Mouse (Mus musculus): ENCODE measurements around the gene Adk.

The Adk gene

DNA sequence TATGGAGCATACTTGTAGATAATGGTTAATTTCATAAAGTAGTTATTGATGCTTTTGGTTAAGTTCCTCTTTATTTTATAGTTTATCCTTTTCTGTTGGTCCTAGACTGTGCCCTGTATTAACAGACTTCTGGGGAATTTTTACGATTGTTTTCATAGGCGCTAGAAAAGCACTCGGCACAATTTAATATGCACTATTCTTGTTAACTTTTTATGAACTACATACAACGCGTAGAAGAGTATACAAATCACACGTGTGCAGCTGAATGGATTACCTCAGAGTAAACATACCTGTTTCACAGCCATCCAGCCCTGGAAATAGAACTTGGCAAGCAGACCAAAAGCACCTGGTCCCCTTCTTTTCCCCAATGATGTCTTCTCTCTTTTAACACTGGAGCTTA is 99.7 kb downstream of the Adk start:
- no peak for DNase-seq (ENCODE audit: low read depth, low spot score)

DNA sequence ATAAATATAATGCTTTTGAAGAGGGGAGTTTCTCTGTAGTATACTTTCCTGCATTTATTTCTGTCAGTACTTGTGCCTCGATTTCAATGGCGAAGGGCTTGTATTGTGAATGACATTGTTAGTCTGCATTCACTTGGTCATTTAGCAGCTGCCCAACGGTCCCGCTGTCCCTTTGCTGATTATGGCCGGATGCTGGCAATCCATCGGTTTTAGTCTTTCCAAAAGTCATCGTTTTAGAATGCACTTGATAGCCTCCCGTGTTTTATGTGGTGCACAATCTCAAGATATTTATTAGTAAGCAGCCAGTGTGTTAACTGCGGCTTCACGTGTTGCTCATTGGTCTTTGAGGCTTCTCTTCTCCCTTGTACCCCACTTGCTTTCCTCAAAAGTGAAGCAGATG is 113.3 kb downstream of the Adk start:
- DNase-seq (ENCODE audit: low read depth, low spot score) = no peak

- no peak for DNase-seq (ENCODE audit: low read depth, low spot score)
These were observed 113.7 kb downstream of the Adk start for GRCm38 (mm10) chr14:21166114-21166513.

GRCm38 (mm10) chr14:21173973-21174745 is 121.8 kb downstream of the Adk start:
- DNase-seq (ENCODE audit: low read depth, low spot score) = no peak

DNA sequence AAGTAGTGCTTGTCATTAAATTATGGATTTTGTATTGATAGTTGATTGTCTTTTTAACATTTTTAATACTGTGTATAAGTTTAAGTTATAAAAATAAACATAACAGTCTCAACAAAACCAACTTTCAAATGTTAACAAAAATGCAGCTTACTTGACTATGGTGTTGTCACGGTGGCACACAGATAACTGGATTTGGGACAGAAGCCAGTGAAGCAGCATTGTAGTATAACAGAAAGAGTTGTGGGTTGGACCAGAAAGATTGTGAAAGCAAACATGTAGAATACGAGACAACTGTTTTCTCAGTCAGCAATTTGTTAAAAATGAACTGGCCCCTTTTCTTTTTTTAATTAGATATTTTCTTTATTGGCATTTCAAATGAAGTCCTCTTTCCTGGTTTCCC is 122.4 kb downstream of the Adk start:
- no peak for DNase-seq (ENCODE audit: low read depth, low spot score)

DNA sequence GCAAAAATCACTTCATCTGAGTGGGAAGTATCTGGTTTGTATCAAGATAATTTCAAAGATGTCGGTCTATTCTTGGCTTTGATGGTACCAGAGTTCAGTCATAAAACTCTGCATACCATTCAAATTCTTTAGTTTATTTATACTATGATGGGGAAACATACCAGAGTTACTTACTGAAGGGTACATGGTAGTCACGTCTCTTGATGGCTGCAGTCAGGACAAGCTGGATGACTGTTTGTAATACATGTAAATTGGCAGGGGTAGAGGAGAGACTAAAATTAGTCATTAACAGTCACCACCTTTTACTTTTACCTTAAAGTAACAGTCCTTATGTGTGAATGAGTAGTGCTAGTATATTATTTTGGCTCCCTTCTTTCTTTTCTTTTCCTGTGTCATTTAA is 125.4 kb downstream of the Adk start:
- DNase-seq (ENCODE audit: low read depth, low spot score) = no peak

DNA sequence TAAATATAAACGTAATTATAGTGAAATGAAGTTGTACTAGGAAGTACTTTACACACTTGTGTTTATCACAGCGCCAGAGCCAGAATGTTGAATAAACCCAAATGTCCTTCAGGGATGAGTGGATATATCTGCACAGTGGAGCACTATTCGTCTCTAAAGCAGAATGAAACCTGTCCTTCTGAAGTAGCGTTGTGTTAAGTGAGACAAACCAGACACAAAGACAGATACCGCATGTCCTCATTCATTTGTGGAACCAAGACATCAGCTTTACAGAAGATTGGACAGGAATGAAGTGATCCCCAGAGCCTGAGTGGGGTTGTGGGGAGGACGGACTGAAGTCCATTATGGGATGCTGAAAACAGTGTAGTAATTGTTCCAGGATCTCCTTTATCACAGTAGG is 126.0 kb downstream of the Adk start:
- DNase-seq (ENCODE audit: low read depth, low spot score) = no peak

DNA sequence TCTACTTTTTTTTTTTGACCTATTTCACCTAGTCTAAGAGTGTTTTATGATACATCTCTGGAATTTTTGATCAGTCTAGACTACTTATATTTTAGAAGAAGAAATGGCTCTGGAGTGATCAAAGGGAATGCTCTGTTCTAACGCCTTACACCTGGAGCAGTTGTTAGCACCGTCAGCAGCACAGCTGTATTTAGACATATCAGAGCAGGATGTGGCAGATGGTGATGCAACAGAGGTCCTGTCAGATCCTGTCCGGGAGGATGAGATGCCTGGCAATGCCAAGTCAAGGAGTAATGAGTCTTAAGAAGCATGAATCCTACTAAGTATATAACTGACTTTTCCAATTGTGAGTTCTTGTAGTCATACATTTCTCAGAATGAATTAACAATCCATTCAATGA is 128.7 kb downstream of the Adk start:
- DNase-seq (ENCODE audit: low read depth, low spot score) = no peak

GRCm38 (mm10) chr14:21191966-21192365 is 139.6 kb downstream of the Adk start:
- no peak for DNase-seq (ENCODE audit: low read depth, low spot score)

DNA sequence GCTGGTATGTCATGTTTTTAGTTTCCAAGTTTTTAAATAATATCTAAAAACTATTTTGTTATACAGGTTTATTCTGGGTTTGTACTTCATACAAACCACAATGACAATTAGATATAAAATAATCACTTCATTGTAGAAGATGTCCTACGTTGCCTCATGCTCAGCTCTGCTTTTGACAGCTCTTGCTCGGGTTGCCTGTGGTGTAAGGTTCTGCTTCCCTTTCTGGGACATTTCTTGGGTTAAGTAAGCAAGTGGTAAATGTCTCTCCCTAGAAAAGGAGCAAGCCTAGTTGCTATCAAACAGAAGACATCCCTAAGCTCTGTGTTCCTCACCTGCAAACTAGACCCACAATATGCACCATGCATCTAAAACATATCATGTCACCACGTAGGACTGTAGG is 140.4 kb downstream of the Adk start:
- DNase-seq (ENCODE audit: low read depth, low spot score) = no peak

DNA sequence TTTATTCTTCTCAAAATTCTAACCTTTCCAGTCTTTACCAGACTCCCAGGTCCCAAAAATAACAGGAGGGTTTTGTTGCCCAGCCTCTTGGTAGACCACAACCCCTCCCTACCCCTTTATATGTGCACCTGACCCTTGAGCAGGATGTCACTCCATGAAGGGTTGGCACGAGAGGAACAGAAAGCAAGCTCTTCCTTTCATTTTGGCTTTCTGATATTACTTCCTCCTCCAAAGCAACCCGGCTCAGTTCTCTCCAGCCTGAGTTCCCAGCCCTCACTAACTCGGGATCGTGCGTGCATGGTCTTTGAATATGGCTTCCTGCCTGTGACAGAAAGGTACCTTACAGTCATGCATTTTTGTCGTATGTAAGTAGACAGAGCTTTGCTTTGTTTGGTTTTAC is 142.0 kb downstream of the Adk start:
- DNase-seq (ENCODE audit: low read depth, low spot score) = no peak

DNA sequence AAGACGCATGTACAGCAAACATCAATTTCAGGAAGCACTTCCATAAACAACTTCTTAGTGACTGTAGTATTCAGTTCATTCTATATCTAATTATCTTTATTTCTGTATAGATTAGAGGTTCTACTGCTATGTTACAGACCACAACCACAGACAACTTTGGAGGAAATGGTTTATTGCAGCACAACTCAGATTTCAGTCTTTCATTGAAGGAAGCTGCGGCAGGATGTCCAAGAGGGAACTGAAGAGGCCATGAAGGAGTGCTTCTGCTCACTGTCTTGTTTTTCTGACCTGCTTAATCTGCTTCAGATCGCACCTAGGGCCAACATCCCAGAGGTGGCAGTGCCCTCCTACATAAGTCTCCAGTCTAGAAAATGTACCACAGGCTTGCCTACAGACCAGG is 148.5 kb downstream of the Adk start:
- DNase-seq (ENCODE audit: low read depth, low spot score) = no peak

DNA sequence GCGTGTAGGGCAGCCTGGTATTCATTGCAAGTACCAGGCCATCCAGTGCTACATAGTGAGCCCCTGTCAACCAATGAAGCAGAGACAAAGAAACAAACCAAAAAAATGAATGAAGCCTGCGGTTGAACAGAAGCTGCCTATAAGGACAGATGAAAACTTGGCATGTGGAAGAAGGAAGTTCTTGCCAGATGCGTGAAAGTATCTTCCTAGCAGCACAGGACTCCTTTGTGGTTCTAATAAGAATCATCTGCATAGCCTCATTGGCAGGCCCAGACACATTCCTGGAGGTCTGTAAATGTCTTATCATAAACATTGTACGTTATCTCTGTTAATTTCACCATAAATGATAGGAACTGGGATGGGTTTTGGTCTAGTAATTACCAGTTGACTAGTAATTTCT is 154.1 kb downstream of the Adk start:
- no peak for DNase-seq (ENCODE audit: low read depth, low spot score)

- DNase-seq (ENCODE audit: low read depth, low spot score) = no peak
These were observed 169.3 kb downstream of the Adk start for GRCm38 (mm10) chr14:21221574-21222138.

- DNase-seq (ENCODE audit: low read depth, low spot score) = no peak
These were observed 169.8 kb downstream of the Adk start for GRCm38 (mm10) chr14:21222206-21222605.

DNA sequence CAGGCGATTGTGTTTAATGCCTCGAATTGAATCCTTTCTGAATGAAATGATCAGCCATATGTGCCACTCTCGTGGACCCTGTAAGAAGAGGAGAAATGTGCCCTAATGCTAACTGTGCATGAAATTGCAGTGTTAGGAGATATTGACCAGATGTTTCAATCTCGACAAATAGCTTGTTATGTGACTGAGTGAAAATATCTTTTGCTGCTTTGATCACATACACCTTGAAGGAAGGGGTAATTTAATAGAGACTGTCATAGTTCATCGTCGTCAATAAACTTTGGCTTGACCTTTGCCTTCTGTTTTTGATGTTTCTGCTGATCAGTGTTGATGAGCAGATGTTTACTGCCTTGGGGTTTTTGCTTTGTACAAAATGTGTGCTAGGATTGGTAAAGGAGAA is 171.1 kb downstream of the Adk start:
- no peak for DNase-seq (ENCODE audit: low read depth, low spot score)

- no peak for DNase-seq (ENCODE audit: low read depth, low spot score)
These were observed 171.7 kb downstream of the Adk start for GRCm38 (mm10) chr14:21223971-21224635.

- no peak for DNase-seq (ENCODE audit: low read depth, low spot score)
These were observed 184.7 kb downstream of the Adk start for GRCm38 (mm10) chr14:21237051-21237450.

DNA sequence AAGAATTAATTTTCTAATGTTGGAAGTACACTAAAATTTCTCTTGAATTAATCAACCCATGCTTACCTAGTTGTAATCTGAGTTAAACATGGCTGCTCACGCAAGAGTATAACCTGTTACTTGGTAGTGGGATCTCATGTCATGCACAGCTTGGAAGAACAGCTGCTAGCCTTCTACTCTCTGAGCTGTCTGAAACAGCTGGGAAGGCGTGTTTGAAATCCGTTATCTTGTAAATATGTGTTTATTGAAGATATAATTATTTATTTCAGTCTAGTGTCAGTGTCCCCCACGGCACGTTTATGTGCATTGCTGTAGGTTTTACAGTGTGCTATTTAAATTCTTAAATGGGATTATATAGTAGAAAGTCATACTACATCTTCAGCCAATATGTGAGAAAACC is 188.7 kb downstream of the Adk start:
- no peak for DNase-seq (ENCODE audit: low read depth, low spot score)

GRCm38 (mm10) chr14:21251386-21251785 is 199.0 kb downstream of the Adk start:
- no peak for DNase-seq (ENCODE audit: low read depth, low spot score)

DNA sequence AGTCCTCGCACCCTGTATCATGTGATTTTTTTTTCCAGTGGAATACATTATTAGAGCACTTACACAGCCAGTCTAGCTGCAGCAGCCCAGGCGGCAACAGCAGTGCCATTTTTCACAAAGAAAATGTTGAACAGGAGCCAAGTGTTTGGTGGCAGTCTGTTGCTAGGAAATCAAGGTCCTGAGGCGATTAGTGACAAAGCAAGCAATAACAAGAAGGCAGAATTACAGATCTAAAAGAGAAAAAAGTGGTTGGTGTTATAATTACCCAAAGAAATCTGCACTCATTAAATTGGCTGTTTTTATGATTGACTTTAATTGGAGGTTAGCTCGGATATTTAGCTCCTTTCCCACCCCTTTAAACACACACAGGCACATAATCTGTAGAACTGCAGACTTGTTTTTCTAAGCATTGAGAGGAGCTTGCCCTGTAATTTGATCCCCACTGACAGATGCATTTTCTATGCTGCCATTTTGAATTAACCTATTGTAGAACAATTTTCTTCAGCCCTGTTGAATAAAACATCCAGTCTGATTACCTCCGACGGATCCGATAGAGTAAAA is 200.0 kb downstream of the Adk start:
- no peak for DNase-seq (ENCODE audit: low read depth, low spot score)

DNA sequence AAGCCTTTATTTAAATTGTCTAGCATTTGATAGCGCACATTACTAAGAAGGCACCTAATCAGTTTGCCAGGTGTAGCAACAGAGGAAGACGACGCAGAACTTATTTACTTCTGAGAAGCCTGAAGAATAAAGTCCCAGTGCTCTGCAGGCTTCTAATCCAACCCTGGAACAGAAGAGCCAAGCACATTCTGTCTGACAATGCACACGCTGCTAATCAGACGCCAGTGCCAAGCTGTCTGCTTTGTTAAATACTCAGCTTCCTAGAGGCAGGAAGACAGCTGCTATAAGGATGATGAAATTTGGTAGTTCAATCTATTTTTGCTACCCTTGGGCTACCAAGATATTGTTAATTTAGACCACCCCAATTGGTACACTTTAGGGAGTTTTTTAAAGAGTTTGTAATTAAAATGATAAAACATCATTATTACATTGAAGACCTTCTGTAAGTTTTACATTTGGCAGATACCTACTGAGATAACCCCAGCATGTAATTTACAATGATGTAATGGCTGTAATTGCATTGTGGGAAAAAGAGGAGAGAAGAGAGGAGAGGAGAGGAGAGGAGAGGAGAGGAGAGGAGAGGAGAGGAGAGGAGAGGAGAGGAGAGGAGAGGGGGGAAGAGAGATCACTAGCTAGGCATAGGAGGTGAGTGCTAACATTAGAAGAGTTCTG is 201.1 kb downstream of the Adk start:
- no peak for DNase-seq (ENCODE audit: low read depth, low spot score)
